Mouse (Mus musculus): ENCODE results near the gene B4galt1. TPM values are rescaled to one million over a fixed set of nuclear protein-coding genes. Genes with fewer than 3 reads are reported as not detected.

B4galt1 gene
- polyA plus RNA-seq, 1 experiment from 2014 or later = 46.2 TPM

DNA sequence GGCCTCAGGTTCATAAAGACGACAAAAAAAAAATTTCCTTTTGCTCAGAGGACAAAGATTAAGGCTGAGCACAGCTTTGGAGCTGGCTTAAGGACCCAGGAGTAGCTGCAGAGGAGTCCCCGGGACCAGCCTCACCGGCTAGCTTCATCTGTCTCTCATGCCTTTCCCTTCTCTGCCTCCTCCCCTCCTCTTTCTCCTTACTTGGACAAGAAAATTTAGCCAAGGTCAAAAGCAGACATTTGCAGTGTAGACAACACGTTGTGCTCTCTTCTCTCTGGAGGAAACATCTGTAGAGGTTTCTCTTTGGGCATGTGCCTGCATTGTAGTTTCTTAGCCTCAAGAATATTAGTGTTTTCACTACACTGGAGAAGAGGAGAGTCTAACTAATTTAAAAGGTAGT is 32.1 kb upstream of the B4galt1 start:
- WGBS = 45% methylated on average over 4 of the region's 4 CpGs
- no peaks in the 10 kb centered on the region for H3K36me3 ChIP-seq
- no peaks in the 10 kb centered on the region for H3K27me3 ChIP-seq (replicated peaks)
- no peak overlapping the region for H3K9ac ChIP-seq
- H3K27ac ChIP-seq (replicated peaks) = no peak overlapping the region
- no peaks in the 10 kb centered on the region for H3K9me3 ChIP-seq
- H3K4me3 ChIP-seq = no peak overlapping the region
- 0 out of 2 replicates have a peak, but pooled peaks cover 7% of the 10 kb centered on the region for H3K4me1 ChIP-seq
- H3K4me2 ChIP-seq = no peak overlapping the region
- ATAC-seq (ENCODE audit: extremely low read depth, insufficient number of reproducible peaks, low FRiP score, low TSS enrichment) = no peak

DNA sequence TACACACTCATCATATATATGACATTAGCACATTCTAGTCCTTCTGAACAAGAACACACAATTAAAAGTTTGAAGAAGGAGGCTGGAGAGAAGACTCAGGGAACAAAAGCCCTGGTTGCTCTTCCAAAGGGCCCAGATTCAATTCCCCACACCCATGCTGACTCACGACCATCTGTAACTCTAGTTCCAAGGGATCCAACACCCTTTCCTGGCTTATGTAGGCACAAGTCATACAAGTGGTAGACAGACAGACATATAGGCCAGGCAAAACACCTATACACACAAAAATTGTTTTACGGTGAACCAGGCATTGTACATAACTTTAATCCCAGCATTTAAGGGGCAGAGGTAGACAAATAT is 31.3 kb upstream of the B4galt1 start:
- no peak overlapping the region for H3K9ac ChIP-seq
- H3K36me3 ChIP-seq = no peaks in the 10 kb centered on the region
- no peak for ATAC-seq (ENCODE audit: extremely low read depth, insufficient number of reproducible peaks, low FRiP score, low TSS enrichment)
- H3K27ac ChIP-seq (replicated peaks) = no peak overlapping the region
- H3K4me1 ChIP-seq = 0 out of 2 replicates have a peak, but pooled peaks cover 7% of the 10 kb centered on the region
- WGBS = 74% methylated on average over 2 of the region's 2 CpGs
- H3K4me2 ChIP-seq = no peak overlapping the region
- H3K4me3 ChIP-seq = no peak overlapping the region
- H3K9me3 ChIP-seq = no peaks in the 10 kb centered on the region
- H3K27me3 ChIP-seq (replicated peaks) = no peaks in the 10 kb centered on the region

DNA sequence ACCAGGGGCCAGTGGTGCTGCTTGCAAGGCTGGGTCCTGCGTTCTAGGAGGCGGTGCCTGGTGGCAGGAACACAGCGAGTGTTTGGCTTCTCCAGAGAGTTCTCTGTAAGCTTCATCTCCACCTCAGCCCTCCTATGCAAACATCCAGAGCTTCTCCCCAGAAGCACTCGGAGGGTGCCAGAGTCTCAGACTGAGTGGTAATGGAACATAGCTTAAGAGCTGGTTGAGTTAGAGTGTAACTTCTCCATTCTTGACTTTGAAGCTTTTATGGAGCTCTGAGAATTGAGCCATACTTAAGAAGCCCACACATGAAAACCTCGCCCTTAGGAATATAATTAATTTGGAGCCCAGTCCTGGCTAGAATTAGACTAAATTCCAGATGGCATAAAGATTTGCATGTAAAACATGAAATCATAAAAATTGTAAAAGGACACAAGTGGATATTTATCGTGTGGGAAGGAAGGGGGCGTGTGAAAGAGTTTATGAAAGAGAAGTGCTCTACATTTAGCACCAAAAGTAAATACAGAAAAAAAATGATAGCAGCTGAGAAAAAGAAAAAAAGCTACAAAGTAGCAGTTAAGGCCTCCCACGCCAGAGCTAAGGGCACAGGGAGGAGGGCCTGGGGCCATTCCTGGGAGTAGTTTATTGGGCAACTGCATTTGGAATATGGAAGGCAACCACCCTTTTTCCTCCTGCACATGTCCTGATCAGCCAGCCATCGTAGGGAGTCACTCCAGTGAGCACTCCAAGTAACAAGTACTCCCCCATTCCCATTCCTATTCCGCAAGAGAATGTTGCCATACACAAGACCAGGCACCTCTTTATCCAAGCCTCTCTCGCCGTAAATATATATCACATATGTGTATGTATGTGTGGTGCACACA is 30.7 kb upstream of the B4galt1 start:
- no peak overlapping the region for H3K9ac ChIP-seq
- 78% methylated on average over 12 of the region's 12 CpGs for WGBS
- H3K36me3 ChIP-seq = no peaks in the 10 kb centered on the region
- 0 out of 2 replicates have a peak, but pooled peaks cover 7% of the 10 kb centered on the region for H3K4me1 ChIP-seq
- H3K4me3 ChIP-seq = no peak overlapping the region
- no peaks in the 10 kb centered on the region for H3K27me3 ChIP-seq (replicated peaks)
- no peak overlapping the region for H3K27ac ChIP-seq (replicated peaks)
- H3K4me2 ChIP-seq = no peak overlapping the region
- no peaks in the 10 kb centered on the region for H3K9me3 ChIP-seq
- no peak for ATAC-seq (ENCODE audit: extremely low read depth, insufficient number of reproducible peaks, low FRiP score, low TSS enrichment)

DNA sequence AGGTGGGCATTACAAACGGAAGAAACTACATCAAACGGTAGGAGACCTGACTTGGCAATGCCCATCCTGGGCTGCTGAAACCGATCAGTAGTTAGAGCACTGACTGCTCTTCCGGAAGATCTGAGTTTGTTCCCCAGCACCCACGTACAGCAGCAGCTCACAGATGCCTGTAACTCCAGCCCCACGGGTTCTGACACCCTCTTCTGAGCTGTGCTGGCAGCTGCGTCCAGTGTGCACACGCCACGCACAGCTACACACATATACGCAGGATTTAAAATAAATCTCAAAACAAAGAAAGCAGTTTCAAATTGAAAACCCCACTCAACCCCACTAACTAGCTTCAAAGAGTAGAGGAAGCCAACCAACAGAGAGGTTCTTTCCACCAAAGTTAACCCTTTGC is 29.4 kb upstream of the B4galt1 start:
- Histone ChIP-seq H3K4me2 (no peak overlapping the region), H3K36me3 (no peaks in the 10 kb centered on the region)
- 85% methylated on average over 10 of the region's 10 CpGs for WGBS

DNA sequence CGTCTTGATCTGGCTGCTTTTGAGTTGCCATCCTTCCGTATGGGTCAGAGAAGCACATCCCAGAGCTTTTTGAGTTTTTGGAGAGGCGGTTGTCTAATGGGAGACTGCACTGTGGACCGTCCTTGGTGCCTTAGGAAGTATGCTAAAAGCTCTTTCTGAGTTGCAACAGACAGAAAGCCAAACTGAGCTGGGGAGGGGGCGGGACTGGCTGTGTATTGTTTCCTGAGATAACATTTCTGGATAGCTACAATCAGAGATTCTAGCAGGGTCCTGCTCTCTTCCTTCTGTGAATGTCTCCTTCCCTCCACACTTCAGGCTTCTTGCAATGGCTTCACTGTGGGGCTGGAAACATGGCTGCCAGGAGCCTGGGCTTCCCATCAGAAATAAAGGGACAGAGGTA is 23.7 kb upstream of the B4galt1 start:
- no peak for ATAC-seq (ENCODE audit: extremely low read depth, insufficient number of reproducible peaks, low FRiP score, low TSS enrichment)
- Histone ChIP-seq H3K27ac (replicated peaks) (peak overlapping the region; percentile 78), H3K36me3 (no peaks in the 10 kb centered on the region), H3K9ac (0 out of 2 replicates have a peak overlapping the region, but pooled peaks have one; percentile 40), H3K4me3 (no peak overlapping the region), H3K27me3 (replicated peaks) (no peaks in the 10 kb centered on the region), H3K4me2 (peak overlapping the region; percentile 61), H3K9me3 (no peaks in the 10 kb centered on the region), H3K4me1 (peaks cover 50% of the 10 kb centered on the region)
- 60% methylated on average over 5 of the region's 5 CpGs for WGBS

More for the DNA sequence above, 29.4 kb upstream of the B4galt1 start:
- Histone ChIP-seq H3K4me1 (no peaks in the 10 kb centered on the region; the same call in 1 of the 2 replicates), H3K27ac (replicated peaks) (no peak overlapping the region), H3K9ac (no peak overlapping the region), H3K4me3 (no peak overlapping the region), H3K27me3 (replicated peaks) (no peaks in the 10 kb centered on the region), H3K9me3 (no peaks in the 10 kb centered on the region)
- no peak for ATAC-seq (ENCODE audit: extremely low read depth, insufficient number of reproducible peaks, low FRiP score, low TSS enrichment)

DNA sequence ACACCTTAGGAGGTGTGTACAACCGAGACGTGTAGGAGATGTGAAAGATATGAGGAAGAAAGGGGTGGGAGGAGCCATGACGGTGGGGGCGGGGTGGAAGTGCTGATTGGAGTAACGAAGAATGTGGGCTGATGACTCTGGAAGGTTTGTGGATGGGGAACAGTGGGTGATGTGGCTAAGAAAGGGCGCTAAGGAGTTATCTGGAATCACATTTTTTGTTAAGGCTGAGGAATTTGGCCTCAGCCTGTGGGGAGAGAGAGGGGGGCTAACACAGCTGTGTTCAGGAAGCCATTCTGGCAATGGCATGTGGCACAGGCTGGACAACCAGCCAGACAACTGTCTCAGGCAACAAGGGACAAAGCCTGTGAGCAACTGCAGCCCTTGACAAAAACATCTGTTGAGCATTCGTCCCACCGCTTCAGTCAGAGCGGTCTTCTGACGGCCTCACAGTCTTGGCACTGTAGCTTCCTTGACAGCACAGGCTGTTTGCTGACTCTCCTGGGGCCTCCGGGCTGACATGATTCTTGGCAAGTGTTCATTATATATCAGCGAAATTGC is 23.1 kb upstream of the B4galt1 start:
- Histone ChIP-seq H3K4me3 (peak overlapping the region; percentile 24; the same call in 1 of the 2 replicates), H3K27me3 (replicated peaks) (no peaks in the 10 kb centered on the region), H3K4me1 (peaks cover 54% of the 10 kb centered on the region), H3K4me2 (peak overlapping the region; percentile 61), H3K36me3 (no peaks in the 10 kb centered on the region), H3K9ac (peak overlapping the region; percentile 40; the same call in 1 of the 2 replicates), H3K27ac (replicated peaks) (peak overlapping the region; percentile 78), H3K9me3 (no peaks in the 10 kb centered on the region)
- ATAC-seq (ENCODE audit: extremely low read depth, insufficient number of reproducible peaks, low FRiP score, low TSS enrichment) = peak; percentile 39
- WGBS = 16% methylated on average over 12 of the region's 12 CpGs

DNA sequence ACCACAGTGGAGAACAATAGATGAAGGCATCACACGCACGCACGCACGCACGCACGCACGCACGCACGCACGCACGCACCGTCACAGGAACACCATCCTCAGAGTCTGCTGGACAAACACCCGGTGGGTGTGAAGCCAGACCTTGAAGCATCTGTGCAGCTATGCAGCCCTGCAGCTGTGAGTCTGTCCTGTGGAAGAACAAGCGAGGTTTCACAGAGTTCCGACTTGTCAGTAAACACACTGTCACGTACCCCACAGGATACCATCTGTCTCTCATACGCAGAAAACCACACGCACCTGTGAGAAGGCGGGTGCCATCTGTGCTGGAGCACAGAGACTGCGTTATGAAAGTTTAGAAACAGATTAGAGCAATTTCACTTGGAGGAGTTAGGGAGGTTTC is 22.0 kb upstream of the B4galt1 start:
- Histone ChIP-seq H3K4me3 (no peak overlapping the region), H3K4me1 (peaks cover 54% of the 10 kb centered on the region), H3K9ac (no peak overlapping the region), H3K4me2 (no peak overlapping the region), H3K9me3 (no peaks in the 10 kb centered on the region), H3K27ac (replicated peaks) (0 out of 2 replicates have a peak overlapping the region, but pooled peaks have one; percentile 5), H3K27me3 (replicated peaks) (no peaks in the 10 kb centered on the region), H3K36me3 (no peaks in the 10 kb centered on the region)
- 90% methylated on average over 20 of the region's 20 CpGs for WGBS
- ATAC-seq (ENCODE audit: extremely low read depth, insufficient number of reproducible peaks, low FRiP score, low TSS enrichment) = no peak

DNA sequence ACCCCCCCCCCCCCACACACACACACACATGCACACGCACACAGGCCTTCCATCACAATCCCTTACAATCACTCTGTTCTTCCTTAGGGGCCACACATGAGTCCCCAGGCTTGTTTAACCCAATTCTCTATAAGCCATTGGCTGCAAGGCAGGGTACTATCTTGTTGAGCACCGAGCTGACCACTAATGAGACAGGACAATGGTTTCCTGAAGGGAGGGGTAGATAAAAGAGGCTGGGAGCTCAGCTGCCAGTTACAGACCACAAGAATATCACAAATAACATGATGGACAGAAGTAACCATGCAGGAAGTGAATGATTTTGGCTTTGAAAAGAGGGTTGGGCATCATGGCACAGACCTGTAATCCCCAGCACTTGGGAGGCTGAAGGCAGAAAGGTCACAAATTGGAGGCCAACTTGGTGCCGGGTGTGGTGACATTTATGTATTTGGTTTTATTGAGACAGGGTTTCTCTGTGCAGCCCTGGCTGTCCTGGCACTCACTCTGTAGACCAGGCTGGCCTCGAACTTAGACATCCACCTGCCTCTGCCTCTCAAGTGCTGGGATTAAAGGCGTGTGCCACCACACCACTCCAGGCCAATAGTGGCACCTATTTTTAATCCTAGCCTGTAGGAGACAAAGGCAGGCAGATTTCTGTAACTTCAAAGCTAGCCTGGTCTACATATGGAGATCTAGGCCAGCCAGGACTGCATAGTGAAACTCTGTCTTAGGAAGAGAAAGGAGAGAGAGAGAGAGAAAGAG is 21.2 kb upstream of the B4galt1 start:
- no peak overlapping the region for H3K4me3 ChIP-seq
- H3K4me2 ChIP-seq = no peak overlapping the region
- peaks cover 54% of the 10 kb centered on the region for H3K4me1 ChIP-seq
- H3K9me3 ChIP-seq = no peaks in the 10 kb centered on the region
- no peaks in the 10 kb centered on the region for H3K27me3 ChIP-seq (replicated peaks)
- ATAC-seq (ENCODE audit: extremely low read depth, insufficient number of reproducible peaks, low FRiP score, low TSS enrichment) = no peak
- no peaks in the 10 kb centered on the region for H3K36me3 ChIP-seq
- WGBS = 72% methylated on average over 5 of the region's 5 CpGs
- no peak overlapping the region for H3K27ac ChIP-seq (replicated peaks)
- H3K9ac ChIP-seq = no peak overlapping the region

DNA sequence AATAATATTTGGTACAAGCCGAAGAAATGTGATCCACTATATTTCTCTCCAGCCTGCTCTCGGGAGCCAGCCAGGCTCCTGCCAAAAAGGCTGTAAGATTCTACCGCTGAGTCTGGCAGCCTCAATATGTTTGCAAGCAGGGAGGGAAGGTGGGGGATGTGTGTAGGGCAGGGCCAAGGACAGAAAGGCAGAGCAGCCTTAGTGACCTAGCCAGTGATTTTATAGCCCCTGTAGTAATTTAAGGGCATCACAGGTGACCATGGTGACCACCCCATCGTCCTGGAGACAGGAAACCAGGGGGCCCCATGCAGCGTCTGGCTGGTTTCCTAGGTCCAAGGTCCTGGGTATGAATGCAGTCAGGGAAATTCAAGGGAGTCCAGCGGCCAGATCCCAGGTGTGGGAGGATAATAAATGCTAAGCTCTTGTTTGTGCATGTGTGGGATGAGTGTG is 20.4 kb upstream of the B4galt1 start:
- WGBS = 27% methylated on average over 6 of the region's 6 CpGs
- ATAC-seq (ENCODE audit: extremely low read depth, insufficient number of reproducible peaks, low FRiP score, low TSS enrichment) = no peak
- Histone ChIP-seq H3K27me3 (replicated peaks) (no peaks in the 10 kb centered on the region), H3K4me3 (no peak overlapping the region), H3K36me3 (no peaks in the 10 kb centered on the region), H3K4me1 (peaks cover 56% of the 10 kb centered on the region), H3K27ac (replicated peaks) (peak overlapping the region; percentile 86), H3K4me2 (no peak overlapping the region), H3K9ac (peak overlapping the region; percentile 61), H3K9me3 (no peaks in the 10 kb centered on the region)

DNA sequence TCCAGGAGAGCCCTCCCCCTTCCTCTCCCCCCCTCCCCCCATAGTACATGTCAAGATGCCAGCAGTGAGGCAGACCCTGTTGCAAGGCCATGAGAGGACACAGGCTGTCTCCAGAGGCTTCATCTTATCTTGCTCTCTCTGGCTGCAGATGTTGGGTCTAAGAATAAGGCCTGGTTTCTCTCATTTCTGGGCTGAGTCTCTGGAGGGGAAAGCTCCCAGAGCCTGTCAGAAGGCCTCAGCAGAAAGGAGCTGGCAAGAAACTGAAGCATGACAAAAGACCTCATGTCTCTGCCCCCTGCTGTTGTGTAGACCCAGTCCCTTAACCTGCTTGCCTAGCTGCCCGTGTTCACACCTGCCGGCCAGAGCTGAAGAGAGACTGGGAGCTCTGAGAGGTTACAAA is 19.5 kb upstream of the B4galt1 start:
- Histone ChIP-seq H3K27me3 (replicated peaks) (no peaks in the 10 kb centered on the region), H3K9me3 (no peaks in the 10 kb centered on the region), H3K4me2 (no peak overlapping the region), H3K4me1 (peaks cover 64% of the 10 kb centered on the region), H3K27ac (replicated peaks) (peak overlapping the region; percentile 86), H3K9ac (peak overlapping the region; percentile 61), H3K36me3 (no peaks in the 10 kb centered on the region), H3K4me3 (no peak overlapping the region)
- 38% methylated on average over 2 of the region's 2 CpGs for WGBS
- no peak; the same call in 1 of the 2 replicates for ATAC-seq (ENCODE audit: extremely low read depth, insufficient number of reproducible peaks, low FRiP score, low TSS enrichment)

DNA sequence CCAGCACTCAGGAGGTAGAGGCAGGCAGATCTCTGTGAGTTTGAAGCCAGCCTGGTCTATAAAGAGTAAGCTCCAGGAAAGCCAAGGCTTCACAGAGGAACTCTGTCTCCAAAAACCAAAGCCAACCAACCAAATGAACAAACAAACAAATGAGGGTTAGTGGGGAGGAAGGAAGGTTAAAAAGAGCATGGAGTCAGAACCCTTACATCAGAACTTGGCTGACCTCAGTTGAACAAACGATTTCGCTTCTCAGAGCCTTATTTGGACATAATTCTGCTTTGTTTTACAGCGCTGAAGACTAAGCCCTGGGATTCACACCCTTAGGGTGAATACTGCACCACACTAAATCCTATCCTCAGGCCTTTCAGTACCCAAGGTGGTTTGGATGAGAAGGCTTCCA is 18.3 kb upstream of the B4galt1 start:
- Histone ChIP-seq H3K4me2 (no peak overlapping the region), H3K4me1 (peaks cover 55% of the 10 kb centered on the region), H3K27me3 (replicated peaks) (no peaks in the 10 kb centered on the region), H3K27ac (replicated peaks) (no peak overlapping the region), H3K4me3 (no peak overlapping the region), H3K36me3 (no peaks in the 10 kb centered on the region), H3K9me3 (no peaks in the 10 kb centered on the region), H3K9ac (no peak overlapping the region)
- WGBS = 79% methylated on average over 3 of the region's 3 CpGs
- ATAC-seq (ENCODE audit: extremely low read depth, insufficient number of reproducible peaks, low FRiP score, low TSS enrichment) = no peak

Data from heart, embryonic 13.5 days (tissue).